Mouse (Mus musculus) kidney, adult 2 months (tissue): ENCODE measurements around the gene Hexb. TPM values are rescaled to one million over a fixed set of nuclear protein-coding genes. Genes with fewer than 3 reads are reported as not detected.

Experiments
- DNase-seq: peaks from one replicate; pipeline ENCODE4 v3.0.0; 2021
- H3K27ac ChIP-seq: fragments of 200-500 bp; 2 replicates; pipeline ENCODE4 v1.5.1; 2012; ENCODE audit warnings: low read depth, low read length, control low read depth, inconsistent platforms; ENCODE audit not compliant: insufficient read depth
- H3K27me3 ChIP-seq: fragments of 200-500 bp; replicated peaks from 2 replicates; pipeline ENCODE4 v1.6.1; 2012; ENCODE audit warnings: mild to moderate bottlenecking, moderate library complexity, low read length, inconsistent platforms; ENCODE audit not compliant: control insufficient read depth, insufficient read depth
- H3K36me3 ChIP-seq: fragments of 200-500 bp; 2 replicates; pipeline ENCODE4 v1.6.1; 2012; ENCODE audit warnings: mild to moderate bottlenecking, moderate library complexity, low read length, inconsistent platforms; ENCODE audit not compliant: control insufficient read depth, insufficient read depth
- H3K4me1 ChIP-seq: fragments of 200-500 bp; 2 replicates; pipeline ENCODE4 v1.6.1; 2011; ENCODE audit warnings: low read length; ENCODE audit not compliant: control insufficient read depth, insufficient read depth
- H3K4me3 ChIP-seq: fragments of 200-500 bp; 2 replicates; pipeline ENCODE4 v1.5.1; 2011; ENCODE audit warnings: mild to moderate bottlenecking, low read depth, low read length, control low read depth; ENCODE audit not compliant: insufficient read depth
- CTCF ChIP-seq: fragments of 200-500 bp; conservative IDR thresholded peaks from 2 replicates; pipeline ENCODE4 v1.5.1; 2011; ENCODE audit warnings: low read depth, mild to moderate bottlenecking, control low read depth, low read length, moderate library complexity, mixed read lengths; ENCODE audit not compliant: insufficient read depth, insufficient read length
- POLR2A ChIP-seq: fragments of 200-500 bp; IDR thresholded peaks from one replicate; pipeline ENCODE4 v1.6.1; 2011; ENCODE audit warnings: low read depth, low read length, control low read depth
- WGBS: fragments of 180-500 bp; shearing (Covaris S2); methylation state at CpG from one replicate; pipeline ENCODE4 v1.1.7; 2018; 5-methylcytosine and 5-hydroxymethylcytosine counted together
- polyA plus RNA-seq: library from polyadenylated mRNA; depleted of rRNA; stranded (reverse); fragments of >200 nt; gene quantifications from 2 replicates; pipeline ENCODE4 v1.2.3, GENCODE M21; 2012

Gene Hexb
- polyA plus RNA-seq, 1 experiment, result 149 TPM

GRCm38 (mm10) chr13:97235911-97236310 lies 37.8 kb upstream of the Hexb start:
- Histone ChIP-seq H3K4me1 (no peaks in the 10 kb centered on the region), H3K27ac (no peak overlapping the region), H3K27me3 (no peaks in the 10 kb centered on the region), H3K4me3 (no peak overlapping the region), H3K36me3 (no peaks in the 10 kb centered on the region)
- 74% methylated on average over 6 of the region's 6 CpGs for WGBS
- no peak for TF ChIP-seq CTCF
- no peak for TF ChIP-seq POLR2A
- DNase-seq, result no peak

- peak; percentile 84 for DNase-seq
- WGBS, result 17% methylated on average over 17 of the region's 17 CpGs
- H3K36me3 ChIP-seq, result no peaks in the 10 kb centered on the region
- H3K4me3 ChIP-seq, result 0 out of 2 replicates have a peak overlapping the region, but pooled peaks have one; percentile 3
- no peaks in the 10 kb centered on the region for H3K4me1 ChIP-seq
- H3K27ac ChIP-seq, result no peak overlapping the region
- no peak for TF ChIP-seq POLR2A
- peak; percentile 81 for TF ChIP-seq CTCF
- H3K27me3 ChIP-seq, result no peaks in the 10 kb centered on the region
Observed at GRCm38 (mm10) chr13:97234785-97235417, 36.7 kb upstream of the Hexb start.

DNA sequence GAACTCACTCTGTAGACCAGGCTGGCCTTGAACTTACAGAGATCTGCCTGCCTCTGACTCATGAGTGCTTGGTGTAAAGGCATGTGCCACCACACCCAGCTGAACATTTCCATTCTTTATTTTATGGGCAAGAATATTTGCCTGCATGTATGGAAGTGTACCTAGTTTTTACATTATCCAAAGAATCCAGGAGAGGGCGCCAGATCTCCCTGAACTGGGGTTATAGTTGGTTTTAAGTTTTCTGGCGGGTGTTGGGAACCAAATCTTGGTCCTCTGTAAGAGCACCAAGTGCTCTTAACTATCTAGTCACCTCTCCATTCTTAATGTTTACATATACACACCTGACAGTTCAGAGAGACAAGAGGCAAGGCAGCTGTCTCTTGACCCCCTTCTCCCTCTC lies 34.9 kb upstream of the Hexb start:
- DNase-seq, result no peak
- no peak overlapping the region for H3K27ac ChIP-seq
- WGBS, result 88% methylated on average over 2 of the region's 2 CpGs
- no peaks in the 10 kb centered on the region for H3K27me3 ChIP-seq
- no peaks in the 10 kb centered on the region for H3K4me1 ChIP-seq
- no peaks in the 10 kb centered on the region for H3K36me3 ChIP-seq
- H3K4me3 ChIP-seq, result no peak overlapping the region
- TF ChIP-seq CTCF (no peak), POLR2A (no peak)

- peaks cover 2% of the 10 kb centered on the region; the same call in 1 of the 2 replicates for H3K4me1 ChIP-seq
- no peak overlapping the region for H3K27ac ChIP-seq
- no peaks in the 10 kb centered on the region for H3K36me3 ChIP-seq
- no peak for DNase-seq
- 56% methylated on average over 3 of the region's 3 CpGs for WGBS
- TF ChIP-seq POLR2A, result no peak
- no peak for TF ChIP-seq CTCF
- H3K4me3 ChIP-seq, result no peak overlapping the region
- no peaks in the 10 kb centered on the region for H3K27me3 ChIP-seq
Observed at GRCm38 (mm10) chr13:97230101-97230500, 31.9 kb upstream of the Hexb start.

GRCm38 (mm10) chr13:97227795-97228194 lies 29.6 kb upstream of the Hexb start:
- 95% methylated on average over 3 of the region's 3 CpGs for WGBS
- no peaks in the 10 kb centered on the region for H3K27me3 ChIP-seq

GRCm38 (mm10) chr13:97225130-97225529 lies 27.0 kb upstream of the Hexb start:
- peak; percentile 32 for DNase-seq
- TF ChIP-seq CTCF (no peak), POLR2A (no peak)
- WGBS, result 22% methylated on average over 17 of the region's 17 CpGs
- H3K27me3 ChIP-seq, result no peaks in the 10 kb centered on the region
- H3K27ac ChIP-seq, result peak overlapping the region; percentile 83
- H3K36me3 ChIP-seq, result no peaks in the 10 kb centered on the region
- H3K4me3 ChIP-seq, result no peak overlapping the region
- peaks cover 12% of the 10 kb centered on the region; the same call in 1 of the 2 replicates for H3K4me1 ChIP-seq

More at GRCm38 (mm10) chr13:97227795-97228194, 29.6 kb upstream of the Hexb start:
- TF ChIP-seq CTCF (no peak), POLR2A (no peak)
- Histone ChIP-seq H3K27ac (no peak overlapping the region), H3K4me3 (no peak overlapping the region), H3K36me3 (no peaks in the 10 kb centered on the region), H3K4me1 (peaks cover 12% of the 10 kb centered on the region; the same call in 1 of the 2 replicates)
- no peak for DNase-seq

DNA sequence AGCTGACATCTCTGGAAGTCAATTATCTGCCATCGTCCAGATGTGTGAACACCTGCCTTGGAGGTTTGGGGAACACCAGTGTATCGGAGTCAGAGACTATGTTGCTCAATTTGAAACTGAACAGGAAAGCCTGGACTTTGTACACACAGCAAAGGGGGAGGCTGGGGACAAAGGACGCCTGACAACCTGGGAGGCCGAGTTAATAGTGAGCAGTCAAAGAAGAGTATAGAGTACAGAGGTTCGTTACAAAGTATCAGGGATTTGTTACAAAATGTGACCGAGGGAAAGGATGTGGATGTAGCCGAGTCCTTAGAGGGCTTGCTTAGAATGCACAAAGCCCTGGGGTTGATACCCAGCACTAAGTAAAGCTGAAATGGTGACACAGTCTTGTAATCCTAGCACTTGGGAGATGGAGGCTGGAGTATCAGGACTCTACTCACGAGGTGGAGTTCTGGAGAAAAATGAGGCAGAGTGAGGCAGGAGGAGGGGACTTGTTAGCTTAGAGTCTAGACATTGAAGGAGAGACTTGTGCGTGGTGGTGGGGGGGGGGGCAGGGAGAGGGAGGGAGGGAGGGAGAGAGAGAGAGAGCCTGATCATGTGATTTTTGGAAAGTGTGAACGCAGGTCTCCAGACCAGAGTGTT lies 26.3 kb upstream of the Hexb start:
- no peaks in the 10 kb centered on the region for H3K36me3 ChIP-seq
- peak overlapping the region; percentile 90 for H3K27ac ChIP-seq
- H3K4me3 ChIP-seq, result no peak overlapping the region
- DNase-seq, result peak; percentile 90
- TF ChIP-seq CTCF (no peak), POLR2A (no peak)
- 52% methylated on average over 10 of the region's 10 CpGs for WGBS
- no peaks in the 10 kb centered on the region for H3K27me3 ChIP-seq
- H3K4me1 ChIP-seq, result peaks cover 12% of the 10 kb centered on the region; the same call in 1 of the 2 replicates
